ENCODE assay signal across 8 mouse cellular contexts in genomic region chr5:118559584-118560384, GRCm38 (mm10). TPM values are rescaled to one million over a fixed set of nuclear protein-coding genes. Genes with fewer than 3 reads are reported as not detected.
A peak's percentile ranks its signal among the peaks of the same experiment; 100 is the strongest.
DNase-seq lines count a peak whose midpoint lies in the region; ATAC-seq and TF ChIP-seq lines count a peak whose summit lies in the region.

No protein-coding gene starts in this region.

- H3K4me3 ChIP-seq in erythroblast, embryonic 14.5 days (replicated peaks) = peak overlapping the region; percentile 93
- H3K4me3 ChIP-seq in heart, embryonic 14.5 days (ENCODE audit: control insufficient read depth in 1 of 2, insufficient read depth in 1 of 2, low read depth in 1 of 2, low read length in 2 of 2) = peak overlapping the region; percentile 88 to 89
- H3K4me3 ChIP-seq in liver, embryonic 15.5 days (replicated peaks) = peak overlapping the region; percentile 94
- peak overlapping the region; percentile 84 for H3K4me3 ChIP-seq in neural tube, embryonic 11.5 days (ENCODE audit: low read depth, low read length)
- peak overlapping the region; percentile 78 for H3K4me3 ChIP-seq in stomach, embryonic 16.5 days (replicated peaks; ENCODE audit: low read length)

- WGBS in heart, embryonic 14.5 days = under 1% methylated on average over 57 of the region's 101 CpGs
- WGBS in liver, embryonic 15.5 days (ENCODE audit: insufficient replicate concordance) = 2% methylated on average over 78 of the region's 101 CpGs
- WGBS in neural tube, embryonic 11.5 days = under 1% methylated on average over 48 of the region's 101 CpGs
- under 1% methylated on average over 60 of the region's 101 CpGs for WGBS in stomach, embryonic 16.5 days

- ATAC-seq in heart, embryonic 14.5 days (ENCODE audit: insufficient number of reproducible peaks, insufficient read depth, low FRiP score, low read depth) = peak; percentile 86
- peak; percentile 88 for ATAC-seq in liver, embryonic 15.5 days (ENCODE audit: insufficient read depth)
- peak; percentile 88 for ATAC-seq in neural tube, embryonic 11.5 days (ENCODE audit: insufficient read depth, low FRiP score, low TSS enrichment)
- peak; percentile 93 for ATAC-seq in stomach, embryonic 16.5 days (ENCODE audit: insufficient read depth, low FRiP score)

- H3K27ac ChIP-seq in heart, embryonic 14.5 days (replicated peaks in 1 of 2; ENCODE audit: control insufficient read depth in 1 of 2, insufficient read depth in 1 of 2, low read depth in 2 of 2, low read length in 2 of 2) = peak overlapping the region; percentile 74 to 88
- H3K27ac ChIP-seq in liver, embryonic 15.5 days (replicated peaks) = peak overlapping the region; percentile 97
- peak overlapping the region; percentile 95 for H3K27ac ChIP-seq in neural tube, embryonic 11.5 days (ENCODE audit: low read depth, low read length)
- peak overlapping the region; percentile 92 for H3K27ac ChIP-seq in stomach, embryonic 16.5 days (ENCODE audit: low read length)

- H3K9ac ChIP-seq in heart, embryonic 14.5 days (ENCODE audit: low read length) = peak overlapping the region; percentile 92
- H3K9ac ChIP-seq in liver, embryonic 15.5 days = peak overlapping the region; percentile 98
- peak overlapping the region; percentile 95 for H3K9ac ChIP-seq in neural tube, embryonic 11.5 days (ENCODE audit: low read length)
- peak overlapping the region; percentile 95 for H3K9ac ChIP-seq in stomach, embryonic 16.5 days (ENCODE audit: low read length)

- H3K4me1 ChIP-seq in erythroblast, embryonic 14.5 days (ENCODE audit: control insufficient read depth) = peaks cover 62% of the 10 kb centered on the region
- H3K4me1 ChIP-seq in heart, embryonic 14.5 days (ENCODE audit: control insufficient read depth in 2 of 2, insufficient read depth in 2 of 2, low read length in 2 of 2) = peaks cover 10 to 29% of the 10 kb centered on the region in 2 experiments
- peaks cover 56% of the 10 kb centered on the region for H3K4me1 ChIP-seq in liver, embryonic 15.5 days (replicated peaks)
- H3K4me1 ChIP-seq in neural tube, embryonic 11.5 days (ENCODE audit: control insufficient read depth, insufficient read depth, low read length) = peaks cover 16% of the 10 kb centered on the region
- peaks cover 26% of the 10 kb centered on the region for H3K4me1 ChIP-seq in stomach, embryonic 16.5 days (ENCODE audit: control insufficient read depth, insufficient read depth, low read length)

- peak overlapping the region; percentile 91 for H3K4me2 ChIP-seq in heart, embryonic 14.5 days (ENCODE audit: low read length)
- H3K4me2 ChIP-seq in liver, embryonic 15.5 days = peak overlapping the region; percentile 91
- H3K4me2 ChIP-seq in neural tube, embryonic 11.5 days (ENCODE audit: low read depth) = peak overlapping the region; percentile 74
- peak overlapping the region; percentile 64 for H3K4me2 ChIP-seq in stomach, embryonic 16.5 days (ENCODE audit: low read depth, low read length)

- TF ChIP-seq CTCF in brain, embryonic 14.5 days (IDR thresholded peaks at IDR 0.05; ENCODE audit: borderline replicate concordance, extremely low read depth, insufficient read depth, insufficient read length) = 0 out of 2 replicates have a peak, but pooled peaks have one; percentile 2

- peak; percentile 88 for DNase-seq in CD4-positive helper T cell, adult 2 months (ENCODE audit: low read depth, low spot score)
- DNase-seq in brain, embryonic 14.5 days (ENCODE audit: low read depth) = peak; percentile 93
- DNase-seq in kidney, postnatal 14 days = peak; percentile 93
- peak; percentile 90 for DNase-seq in neural tube, embryonic 11.5 days (ENCODE audit: low spot score)

- peaks cover 35% of the 10 kb centered on the region for H3K36me3 ChIP-seq in erythroblast, embryonic 14.5 days (ENCODE audit: control insufficient read depth)
- no peaks in the 10 kb centered on the region for H3K36me3 ChIP-seq in heart, embryonic 14.5 days (ENCODE audit: control insufficient read depth, insufficient read depth, low read length)
- 0 out of 2 replicates have a peak, but pooled peaks cover 6% of the 10 kb centered on the region for H3K36me3 ChIP-seq in liver, embryonic 15.5 days (replicated peaks)
- no peaks in the 10 kb centered on the region for H3K36me3 ChIP-seq in neural tube, embryonic 11.5 days (ENCODE audit: control insufficient read depth, insufficient read depth, low read length)
- H3K36me3 ChIP-seq in stomach, embryonic 16.5 days (ENCODE audit: control insufficient read depth, insufficient read depth, low read length) = no peaks in the 10 kb centered on the region

- H3K9me3 ChIP-seq in erythroblast, embryonic 14.5 days (ENCODE audit: control insufficient read depth, low read length) = peaks cover 8% of the 10 kb centered on the region
- 0 out of 2 replicates have a peak, but pooled peaks cover 3% of the 10 kb centered on the region for H3K9me3 ChIP-seq in heart, embryonic 14.5 days (ENCODE audit: control insufficient read depth, low read length)
- H3K9me3 ChIP-seq in liver, embryonic 15.5 days (replicated peaks) = no peaks in the 10 kb centered on the region
- no peaks in the 10 kb centered on the region for H3K9me3 ChIP-seq in neural tube, embryonic 11.5 days (ENCODE audit: control insufficient read depth, low read length)
- peaks cover 4% of the 10 kb centered on the region; the same call in 1 of the 2 replicates for H3K9me3 ChIP-seq in stomach, embryonic 16.5 days (replicated peaks; ENCODE audit: control insufficient read depth, low read length)

- H3K27me3 ChIP-seq in erythroblast, embryonic 14.5 days (ENCODE audit: control insufficient read depth) = peaks cover 41% of the 10 kb centered on the region
- H3K27me3 ChIP-seq in heart, embryonic 14.5 days (ENCODE audit: control insufficient read depth, insufficient read depth, low read length) = peaks cover 4% of the 10 kb centered on the region
- H3K27me3 ChIP-seq in liver, embryonic 15.5 days = peaks cover 28% of the 10 kb centered on the region
- H3K27me3 ChIP-seq in neural tube, embryonic 11.5 days (ENCODE audit: control insufficient read depth, insufficient read depth, low read length) = no peaks in the 10 kb centered on the region
- H3K27me3 ChIP-seq in stomach, embryonic 16.5 days (ENCODE audit: control insufficient read depth, insufficient read depth, low read length) = no peaks in the 10 kb centered on the region; the same call in 1 of the 2 replicates

- peak; percentile 67; the same call in 1 of the 2 replicates for TF ChIP-seq POLR2A in brain, embryonic 14.5 days (IDR thresholded peaks at IDR 0.05; ENCODE audit: borderline replicate concordance, extremely low read depth, insufficient read depth, insufficient read length, poor library complexity, severe bottlenecking)

RNA-seq across cellular contexts. Expression of gene Med13l, which starts 0.7 kb away (rescaled TPM):
- 15.5 and 25.9 TPM in 2 replicates for polyA plus RNA-seq in brain, embryonic 14.5 days (2012; rRNA removed)
- polyA plus RNA-seq in erythroblast, embryonic 14.5 days (2012) = 2.3 and 3.5 TPM in 2 replicates
- 9.0 and 9.3 TPM in 2 replicates for polyA plus RNA-seq in heart, embryonic 14.5 days (2014; fragmentation: Nextera tagmentation; extraction: Ambion mirVana)
- 11.0 and 13.3 TPM in 2 replicates for polyA plus RNA-seq in liver, embryonic 15.5 days (2015; fragmentation: Nextera tagmentation; extraction: Ambion mirVana)
- polyA plus RNA-seq in neural tube, embryonic 11.5 days (2014; fragmentation: Nextera tagmentation; extraction: Ambion mirVana) = 14.6 and 15.8 TPM in 2 replicates
- polyA plus RNA-seq in stomach, embryonic 16.5 days (2015; fragmentation: Nextera tagmentation; extraction: Ambion mirVana) = 9.9 and 10.4 TPM in 2 replicates

Comparison
In these comparisons a context has a peak if more than half of its experiments do, and no peak if none do; other contexts are left out.
1. Peak in every context shown above with its lines: DNase-seq, ATAC-seq, H3K4me3 ChIP-seq and H3K27ac ChIP-seq.